Mouse (Mus musculus): ENCODE data around the gene C2cd5. TPM values are rescaled to one million over a fixed set of nuclear protein-coding genes. Genes with fewer than 3 reads are reported as not detected.

The C2cd5 gene
- polyA plus RNA-seq, 1 experiment from 2014 or later: 33.3 TPM

DNA sequence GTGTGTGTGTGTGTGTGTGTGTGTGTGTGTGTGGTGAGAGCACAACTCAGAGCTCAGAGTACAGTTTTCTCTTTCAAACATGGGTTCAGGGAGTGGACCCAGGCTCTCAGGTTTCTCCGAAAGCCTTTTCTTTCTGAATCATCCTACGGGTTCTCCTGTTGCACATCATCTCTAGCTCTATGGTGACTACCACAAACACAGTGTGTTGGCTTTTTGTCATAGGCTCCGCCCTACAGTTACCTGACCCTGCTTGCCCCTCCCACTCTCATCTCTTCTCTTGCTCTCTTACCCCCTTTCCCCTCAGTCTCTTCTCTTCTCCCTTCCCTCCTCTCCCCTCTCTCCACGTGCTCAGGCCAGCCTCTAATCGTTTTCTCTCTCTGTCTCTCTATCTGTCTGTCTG is 15.6 kb upstream of the C2cd5 start:
- WGBS: 77% methylated on average over 5 of the region's 5 CpGs
- Histone ChIP-seq H3K4me3 (replicated peaks) (no peak overlapping the region), H3K36me3 (no peaks in the 10 kb centered on the region), H3K4me1 (replicated peaks) (peaks cover 6% of the 10 kb centered on the region; the same call in 1 of the 2 replicates), H3K27ac (no peak overlapping the region), H3K9ac (replicated peaks) (no peak overlapping the region), H3K4me2 (no peak overlapping the region), H3K9me3 (peaks cover 2% of the 10 kb centered on the region; the same call in 1 of the 2 replicates), H3K27me3 (no peaks in the 10 kb centered on the region)
- ATAC-seq (ENCODE audit: insufficient number of reproducible peaks, insufficient read depth, low FRiP score, low TSS enrichment, low read depth): no peak

DNA sequence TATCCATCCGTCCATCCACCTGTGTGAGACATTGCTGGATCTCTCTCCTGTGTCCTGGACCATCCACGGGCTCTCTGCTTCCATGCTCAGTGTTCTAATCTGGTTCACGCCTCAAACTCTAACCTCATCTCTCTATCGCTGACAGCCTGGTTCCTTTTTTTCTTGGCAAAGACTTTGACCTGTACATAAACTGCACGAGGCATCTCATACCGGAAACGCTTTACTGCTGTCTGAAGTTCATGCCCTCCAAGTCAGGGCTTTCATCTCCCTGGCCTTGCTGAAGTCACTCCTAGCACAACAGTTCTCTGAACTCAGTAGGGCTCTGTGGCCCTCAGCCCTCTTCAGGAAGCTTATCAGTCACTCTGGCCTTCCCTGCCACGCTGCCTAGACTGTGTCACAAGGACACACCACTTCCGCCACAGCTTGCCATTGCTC is 15.1 kb upstream of the C2cd5 start:
- H3K9ac ChIP-seq (replicated peaks): no peak overlapping the region
- no peaks in the 10 kb centered on the region for H3K9me3 ChIP-seq
- peaks cover 6% of the 10 kb centered on the region; the same call in 1 of the 2 replicates for H3K4me1 ChIP-seq (replicated peaks)
- no peak overlapping the region for H3K4me3 ChIP-seq (replicated peaks)
- H3K4me2 ChIP-seq: no peak overlapping the region
- no peaks in the 10 kb centered on the region for H3K27me3 ChIP-seq
- WGBS: 71% methylated on average over 9 of the region's 9 CpGs
- H3K36me3 ChIP-seq: no peaks in the 10 kb centered on the region
- ATAC-seq (ENCODE audit: insufficient number of reproducible peaks, insufficient read depth, low FRiP score, low TSS enrichment, low read depth): no peak
- no peak overlapping the region for H3K27ac ChIP-seq

DNA sequence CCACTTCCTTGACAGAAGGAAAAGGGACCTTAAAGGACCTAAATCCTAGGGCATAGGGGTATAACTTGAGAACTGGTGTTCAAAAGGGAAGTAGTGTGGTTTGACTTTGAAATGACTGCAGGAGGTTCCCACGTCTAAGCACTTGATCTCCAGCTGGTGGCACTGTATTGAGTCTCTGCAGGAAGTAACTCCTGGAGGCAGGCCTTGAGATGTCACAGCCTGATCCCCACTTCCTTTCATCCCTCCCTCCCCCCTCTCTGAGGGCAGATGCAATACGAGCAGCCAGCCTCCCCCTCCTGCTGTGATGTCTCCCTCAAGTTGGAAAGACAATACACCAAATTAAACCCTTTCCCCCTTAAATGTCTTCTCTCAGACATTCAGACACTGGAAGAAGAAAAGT is 14.6 kb upstream of the C2cd5 start:
- Histone ChIP-seq H3K27ac (no peak overlapping the region), H3K9ac (replicated peaks) (no peak overlapping the region), H3K4me2 (no peak overlapping the region), H3K36me3 (no peaks in the 10 kb centered on the region), H3K4me3 (replicated peaks) (no peak overlapping the region), H3K27me3 (no peaks in the 10 kb centered on the region), H3K9me3 (no peaks in the 10 kb centered on the region), H3K4me1 (replicated peaks) (peaks cover 6% of the 10 kb centered on the region; the same call in 1 of the 2 replicates)
- ATAC-seq (ENCODE audit: insufficient number of reproducible peaks, insufficient read depth, low FRiP score, low TSS enrichment, low read depth): no peak
- WGBS: 6% methylated on average over 2 of the region's 2 CpGs

DNA sequence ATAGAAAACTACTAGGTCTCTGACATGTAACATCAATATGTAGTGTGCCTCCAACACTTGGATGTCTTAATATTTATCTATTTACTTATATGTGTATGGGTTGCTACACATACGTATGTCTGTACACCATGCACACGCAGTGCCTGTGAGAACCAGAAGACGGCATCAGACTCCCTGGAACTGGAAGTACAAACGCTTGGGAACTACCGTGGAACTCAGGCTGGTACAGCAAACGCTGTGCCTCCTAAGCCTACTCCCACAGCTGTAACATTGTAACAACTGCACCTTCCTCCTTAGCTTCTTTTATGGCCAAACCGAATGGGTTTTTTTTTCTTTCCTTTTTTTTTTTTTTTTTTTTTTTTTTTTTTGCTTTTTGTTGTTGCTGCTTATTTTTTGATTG is 10.4 kb upstream of the C2cd5 start:
- Histone ChIP-seq H3K4me1 (replicated peaks) (peaks cover 6% of the 10 kb centered on the region; the same call in 1 of the 2 replicates), H3K36me3 (no peaks in the 10 kb centered on the region), H3K4me3 (replicated peaks) (no peak overlapping the region), H3K9ac (replicated peaks) (no peak overlapping the region), H3K27me3 (no peaks in the 10 kb centered on the region), H3K27ac (no peak overlapping the region), H3K9me3 (no peaks in the 10 kb centered on the region), H3K4me2 (no peak overlapping the region)
- ATAC-seq (ENCODE audit: insufficient number of reproducible peaks, insufficient read depth, low FRiP score, low TSS enrichment, low read depth): no peak
- WGBS: 83% methylated on average over 7 of the region's 7 CpGs

DNA sequence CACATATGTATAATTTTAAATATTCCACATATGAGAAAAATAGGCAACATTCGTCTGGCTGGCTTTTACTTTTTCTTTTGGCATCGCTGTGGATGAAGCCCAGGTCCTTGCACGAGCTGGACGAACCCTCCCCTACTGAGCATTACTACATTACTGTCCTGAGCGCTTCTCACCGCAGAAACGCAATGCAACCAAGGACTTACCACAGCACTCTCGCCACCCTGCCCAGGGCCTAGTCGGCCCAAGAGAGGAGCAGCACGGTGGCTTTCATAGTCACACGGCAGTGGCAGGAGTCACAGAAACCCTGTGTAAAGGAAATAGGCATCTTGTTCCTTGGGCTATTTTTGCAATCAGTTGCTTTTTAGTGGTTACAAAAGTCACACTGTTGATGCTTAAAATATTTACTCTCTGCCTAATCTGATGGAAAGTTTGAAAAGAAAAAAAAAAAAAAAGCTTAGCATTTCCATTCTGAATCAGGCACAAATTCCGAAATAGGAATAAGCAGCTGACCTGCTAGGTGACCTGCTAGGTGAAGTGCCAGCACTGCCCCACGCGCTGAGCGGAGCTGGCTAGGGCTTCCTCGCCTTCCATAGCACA is 9.8 kb upstream of the C2cd5 start:
- WGBS: 76% methylated on average over 16 of the region's 16 CpGs
- Histone ChIP-seq H3K9ac (replicated peaks) (no peak overlapping the region), H3K27ac (no peak overlapping the region), H3K27me3 (no peaks in the 10 kb centered on the region), H3K4me2 (no peak overlapping the region), H3K4me3 (replicated peaks) (no peak overlapping the region), H3K4me1 (replicated peaks) (peaks cover 3% of the 10 kb centered on the region; the same call in 1 of the 2 replicates), H3K9me3 (no peaks in the 10 kb centered on the region), H3K36me3 (no peaks in the 10 kb centered on the region)
- ATAC-seq (ENCODE audit: insufficient number of reproducible peaks, insufficient read depth, low FRiP score, low TSS enrichment, low read depth): no peak

DNA sequence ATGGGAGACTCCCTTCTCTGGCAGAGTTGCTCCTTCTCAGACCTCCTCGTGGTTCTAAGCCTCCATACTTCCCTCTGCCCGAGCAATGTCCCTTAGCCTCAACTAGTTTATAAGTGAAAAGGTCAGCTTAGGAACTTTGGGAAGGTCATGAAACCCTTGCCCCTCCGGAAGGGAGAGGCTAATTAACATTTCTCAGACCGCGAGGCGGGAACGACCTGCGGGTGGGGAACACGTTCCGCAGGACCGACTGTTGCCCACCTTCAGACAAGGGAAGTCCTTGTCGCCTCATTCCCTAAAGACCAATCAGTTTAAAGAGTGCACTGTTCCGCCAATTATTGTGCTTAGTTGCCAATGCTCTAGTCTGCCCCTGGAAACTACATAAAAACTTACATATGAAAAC is 8.1 kb upstream of the C2cd5 start:
- Histone ChIP-seq H3K4me1 (replicated peaks) (no peaks in the 10 kb centered on the region), H3K27me3 (no peaks in the 10 kb centered on the region), H3K4me2 (no peak overlapping the region), H3K27ac (no peak overlapping the region), H3K9me3 (no peaks in the 10 kb centered on the region), H3K36me3 (no peaks in the 10 kb centered on the region), H3K4me3 (replicated peaks) (no peak overlapping the region), H3K9ac (replicated peaks) (no peak overlapping the region)
- WGBS: 61% methylated on average over 13 of the region's 13 CpGs
- no peak for ATAC-seq (ENCODE audit: insufficient number of reproducible peaks, insufficient read depth, low FRiP score, low TSS enrichment, low read depth)

DNA sequence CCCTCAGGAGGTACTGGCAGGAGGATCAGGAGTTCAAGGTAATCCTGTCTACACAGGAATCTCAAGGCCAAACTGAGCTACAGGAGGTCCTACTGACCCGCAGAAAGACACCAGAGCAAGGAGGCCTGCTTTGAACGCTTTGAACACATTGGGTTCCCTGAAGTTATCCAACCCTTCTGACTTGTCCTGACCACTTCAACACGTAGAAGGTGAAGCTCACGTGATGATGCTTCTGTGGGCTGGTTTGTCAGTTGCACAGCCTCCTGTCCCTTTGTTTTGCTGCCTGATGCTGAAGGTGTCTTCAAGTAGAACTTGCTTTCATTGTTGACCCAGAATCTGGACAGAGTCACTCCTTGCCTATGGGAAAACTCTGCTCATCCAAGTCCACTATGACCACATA is 7.7 kb upstream of the C2cd5 start:
- H3K4me3 ChIP-seq (replicated peaks): no peak overlapping the region
- ATAC-seq (ENCODE audit: insufficient number of reproducible peaks, insufficient read depth, low FRiP score, low TSS enrichment, low read depth): no peak
- no peaks in the 10 kb centered on the region for H3K9me3 ChIP-seq
- H3K4me2 ChIP-seq: no peak overlapping the region
- H3K9ac ChIP-seq (replicated peaks): no peak overlapping the region
- H3K36me3 ChIP-seq: no peaks in the 10 kb centered on the region
- no peaks in the 10 kb centered on the region for H3K27me3 ChIP-seq
- no peak overlapping the region for H3K27ac ChIP-seq
- 90% methylated on average over 4 of the region's 4 CpGs for WGBS
- 0 out of 2 replicates have a peak, but pooled peaks cover 1% of the 10 kb centered on the region for H3K4me1 ChIP-seq (replicated peaks)

DNA sequence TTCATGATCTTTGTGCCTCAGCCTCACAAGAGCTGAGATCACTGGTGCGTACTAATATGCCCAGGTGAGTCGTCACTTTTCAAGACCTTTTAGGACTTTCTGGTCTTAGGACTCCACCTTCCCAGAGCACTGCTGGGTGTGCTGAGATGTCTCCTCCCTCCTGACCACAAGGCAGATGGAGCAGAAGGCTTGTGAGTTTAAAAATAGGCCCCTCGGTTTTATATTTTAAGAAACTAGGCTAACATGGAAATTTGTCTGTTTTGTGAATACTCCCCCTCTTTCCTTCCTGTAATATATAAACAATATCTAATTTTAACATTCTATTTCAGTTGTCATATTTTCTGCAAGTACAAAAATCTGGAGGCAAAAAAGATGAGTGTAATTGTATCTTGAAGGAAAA is 5.8 kb upstream of the C2cd5 start:
- ATAC-seq (ENCODE audit: insufficient number of reproducible peaks, insufficient read depth, low FRiP score, low TSS enrichment, low read depth): no peak
- H3K36me3 ChIP-seq: no peaks in the 10 kb centered on the region
- no peak overlapping the region for H3K27ac ChIP-seq
- H3K4me2 ChIP-seq: no peak overlapping the region
- no peak overlapping the region for H3K9ac ChIP-seq (replicated peaks)
- 86% methylated on average over 3 of the region's 3 CpGs for WGBS
- no peaks in the 10 kb centered on the region for H3K27me3 ChIP-seq
- H3K9me3 ChIP-seq: no peaks in the 10 kb centered on the region
- H3K4me1 ChIP-seq (replicated peaks): 0 out of 2 replicates have a peak, but pooled peaks cover 4% of the 10 kb centered on the region
- H3K4me3 ChIP-seq (replicated peaks): no peak overlapping the region

DNA sequence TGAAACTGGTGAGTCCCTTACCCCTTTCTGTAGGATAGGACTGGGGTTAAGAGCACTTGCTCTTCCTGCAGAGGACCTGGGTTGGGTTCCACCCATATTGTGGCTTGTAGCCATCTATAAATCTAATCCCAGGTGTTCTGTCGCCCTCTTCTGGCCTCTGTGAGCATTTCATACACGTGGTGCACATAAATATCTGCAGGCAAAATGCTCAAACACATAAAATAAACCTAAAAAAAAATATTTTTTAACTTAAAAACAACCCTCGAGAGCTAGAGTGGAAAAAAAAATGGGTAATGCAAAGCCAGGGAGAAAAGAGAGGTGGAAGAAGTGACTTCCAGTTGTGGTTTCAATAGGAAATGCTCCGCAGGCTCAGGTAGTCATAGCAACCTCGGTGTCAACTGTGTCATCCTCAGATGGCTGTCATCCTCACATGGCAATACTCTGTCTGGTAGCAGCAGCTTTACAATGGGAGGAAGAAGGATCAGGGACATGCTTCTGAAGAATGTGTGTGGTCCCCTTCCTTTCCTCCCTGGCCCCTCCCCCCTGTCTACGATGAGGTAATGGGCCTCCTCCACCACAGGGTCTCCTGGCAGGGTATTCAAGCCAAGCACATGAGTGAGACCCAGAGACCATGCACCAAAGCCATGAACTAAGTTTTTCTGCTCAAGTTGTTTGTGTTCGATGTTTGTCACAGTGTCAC is 4.2 kb upstream of the C2cd5 start:
- H3K36me3 ChIP-seq: no peaks in the 10 kb centered on the region
- 73% methylated on average over 7 of the region's 7 CpGs for WGBS
- H3K27me3 ChIP-seq: no peaks in the 10 kb centered on the region
- H3K4me2 ChIP-seq: no peak overlapping the region
- no peak overlapping the region for H3K9ac ChIP-seq (replicated peaks)
- H3K4me1 ChIP-seq (replicated peaks): 0 out of 2 replicates have a peak, but pooled peaks cover 5% of the 10 kb centered on the region
- H3K4me3 ChIP-seq (replicated peaks): no peak overlapping the region
- H3K9me3 ChIP-seq: no peaks in the 10 kb centered on the region
- ATAC-seq (ENCODE audit: insufficient number of reproducible peaks, insufficient read depth, low FRiP score, low TSS enrichment, low read depth): no peak
- no peak overlapping the region for H3K27ac ChIP-seq

DNA sequence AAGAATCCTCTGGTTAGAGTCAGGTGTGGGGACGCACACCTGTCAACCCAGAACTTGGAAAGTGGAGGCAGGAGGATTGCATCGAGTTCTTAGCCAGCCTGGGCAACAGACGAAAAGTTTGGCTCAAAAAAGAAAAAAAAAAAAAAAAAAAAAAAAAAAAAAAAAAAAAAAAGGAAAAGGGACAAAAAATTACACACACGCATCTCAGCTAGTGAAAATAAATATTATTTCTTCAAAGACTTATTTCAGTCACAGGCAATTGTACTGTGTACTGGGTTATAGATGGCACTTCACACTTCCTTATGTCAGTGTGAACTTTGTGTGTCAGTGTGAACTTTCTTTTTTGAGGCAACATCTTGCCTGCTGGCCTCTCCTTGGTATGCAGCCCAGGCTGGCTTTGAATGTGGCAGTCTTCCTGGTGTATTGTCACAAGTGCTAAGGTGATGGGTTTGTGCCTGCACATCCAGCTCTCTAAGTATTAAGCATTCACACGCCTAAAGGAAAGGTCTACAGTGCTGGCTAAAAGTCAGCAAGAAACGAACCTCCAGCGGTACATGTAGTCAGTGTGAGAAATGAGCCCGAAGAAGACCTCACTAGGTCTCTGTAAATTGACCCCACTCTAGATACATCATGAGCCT is 656 bp upstream of the C2cd5 start:
- peak overlapping the region; percentile 89 for H3K4me3 ChIP-seq (replicated peaks)
- H3K4me2 ChIP-seq: peak overlapping the region; percentile 82
- no peak overlapping the region for H3K27ac ChIP-seq
- H3K9me3 ChIP-seq: no peaks in the 10 kb centered on the region
- 50% methylated on average over 8 of the region's 8 CpGs for WGBS
- no peaks in the 10 kb centered on the region for H3K27me3 ChIP-seq
- 0 out of 2 replicates have a peak, but pooled peaks cover 12% of the 10 kb centered on the region for H3K4me1 ChIP-seq (replicated peaks)
- no peak for ATAC-seq (ENCODE audit: insufficient number of reproducible peaks, insufficient read depth, low FRiP score, low TSS enrichment, low read depth)
- peak overlapping the region; percentile 85; the same call in 1 of the 2 replicates for H3K9ac ChIP-seq (replicated peaks)
- H3K36me3 ChIP-seq: peaks cover 6% of the 10 kb centered on the region; the same call in 1 of the 2 replicates

DNA sequence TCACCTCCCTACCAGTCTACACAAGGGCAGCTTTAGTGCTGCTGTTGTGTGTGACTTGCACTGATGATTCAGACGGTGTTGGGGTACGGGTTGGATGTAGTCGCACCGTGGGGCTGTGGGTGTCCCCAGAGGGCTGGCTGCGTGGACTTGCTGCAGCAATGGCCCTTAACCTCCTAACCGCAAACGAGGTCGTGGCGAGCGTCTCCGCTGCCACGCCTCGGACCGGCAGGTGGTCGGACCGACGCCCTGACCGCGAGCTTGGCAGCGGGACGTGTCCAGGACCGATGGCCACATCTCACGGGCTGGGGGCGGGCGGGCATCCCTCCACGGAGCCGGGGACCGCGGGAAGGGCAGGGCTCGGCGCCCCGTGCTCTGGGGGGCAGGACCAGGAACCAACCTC is 660 bp downstream of the C2cd5 start:
- no peaks in the 10 kb centered on the region for H3K9me3 ChIP-seq
- peak overlapping the region; percentile 85 for H3K9ac ChIP-seq (replicated peaks)
- H3K27ac ChIP-seq: peak overlapping the region; percentile 87
- H3K27me3 ChIP-seq: no peaks in the 10 kb centered on the region
- 0 out of 2 replicates have a peak, but pooled peaks cover 12% of the 10 kb centered on the region for H3K4me1 ChIP-seq (replicated peaks)
- peak overlapping the region; percentile 89 for H3K4me3 ChIP-seq (replicated peaks)
- peak; percentile 79; the same call in 1 of the 2 replicates for ATAC-seq (ENCODE audit: insufficient number of reproducible peaks, insufficient read depth, low FRiP score, low TSS enrichment, low read depth)
- peak overlapping the region; percentile 82 for H3K4me2 ChIP-seq
- peaks cover 6% of the 10 kb centered on the region; the same call in 1 of the 2 replicates for H3K36me3 ChIP-seq
- WGBS: 0% methylated on average over 32 of the region's 32 CpGs

All from limb, embryonic 12.5 days (tissue).